Mouse (Mus musculus) gastrocnemius, postnatal 36 days (tissue): ENCODE data around the gene BC025446. TPM values are rescaled to one million over a fixed set of nuclear protein-coding genes. Genes with fewer than 3 reads are reported as not detected.

Experiments
- total RNA-seq, 2 experiments: library from RNA; stranded (reverse); gene quantifications; 2 replicates each; pipeline ENCODE4 v1.2.3; 2021

BC025446 gene
- total RNA-seq, 2 experiments from 2014 or later: not detected

Other genes starting within 250 kb of the BC025446 start
- gene Ly6i, start 232.9 kb upstream of the BC025446 start, total RNA-seq: under 1 TPM in 1 of 2 experiments, not detected in 1; 0.30 TPM
- gene Ly6a, start 218.3 kb upstream of the BC025446 start, total RNA-seq: 10 to 100 TPM; 44.1 to 56.3 TPM
- gene Ly6c1, start 167.5 kb upstream of the BC025446 start, total RNA-seq: 100 to 1,000 TPM; 107 to 124 TPM
- gene Ly6c2, start 104.4 kb upstream of the BC025446 start, total RNA-seq: 1 to 10 TPM; 4.4 to 5.2 TPM
- not detected for gene Ly6g, start 61.1 kb upstream of the BC025446 start, total RNA-seq
- gene Ly6f, start 52.0 kb downstream of the BC025446 start, total RNA-seq: not detected